19 mouse cellular contexts compared by ENCODE assay signal in the genomic region with DNA sequence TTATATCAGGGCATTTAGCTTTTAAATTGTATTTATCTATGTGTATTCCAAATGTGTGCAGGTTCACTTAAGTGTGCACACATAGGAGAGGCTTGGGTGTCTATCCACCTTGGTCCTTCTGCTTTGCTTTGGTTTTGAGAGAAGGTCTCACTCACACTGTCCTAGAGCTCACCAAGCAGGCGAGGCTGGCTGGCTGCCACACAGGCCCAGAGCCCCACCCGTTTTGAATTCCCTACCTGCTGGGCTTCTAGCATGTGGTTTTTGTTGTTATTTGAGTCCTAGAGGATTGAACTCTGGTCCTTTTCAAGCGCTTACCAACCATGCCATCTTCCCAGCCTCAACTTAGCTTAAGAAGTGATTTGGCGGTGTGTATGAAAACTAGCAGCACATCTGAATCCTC. TPM values are rescaled to one million over a fixed set of nuclear protein-coding genes. Genes with fewer than 3 reads are reported as not detected.
DNase-seq lines count a peak whose midpoint lies in the region; TF ChIP-seq lines count a peak whose summit lies in the region.
"Had no signal": no experiment of that assay in that cellular context is flagged by ENCODE, and none has a peak within 500 bp of the region (broad histone marks: within the 10 kb centered on the region; RNA-seq: fewer than 3 reads in every experiment).

No protein-coding gene starts in this region.

- no peak for TF ChIP-seq POLR2A in kidney, adult 2 months (IDR thresholded peaks at IDR 0.05; ENCODE audit: low read depth, low read length)

- no peaks in the 10 kb centered on the region for H3K36me3 ChIP-seq in kidney, adult 2 months (ENCODE audit: control insufficient read depth, insufficient read depth, low read length)

- no peak overlapping the region for H3K27ac ChIP-seq in kidney, adult 2 months (ENCODE audit: insufficient read depth, low read depth, low read length)
- H3K27ac ChIP-seq: embryonic facial prominence, embryonic 15.5 days; forebrain, embryonic 10.5 days; gastrocnemius, adult 2 months; hindbrain, embryonic 13.5 days; limb, embryonic 13.5 days; liver, embryonic 14.5 days had no signal

- TF ChIP-seq CTCF in kidney, adult 2 months (conservative IDR thresholded peaks at IDR 0.05; ENCODE audit: insufficient read depth, insufficient read length, low read depth, low read length) = no peak

- no peaks in the 10 kb centered on the region for H3K27me3 ChIP-seq in kidney, adult 2 months (replicated peaks; ENCODE audit: control insufficient read depth, insufficient read depth, low read length)
- H3K27me3 ChIP-seq: embryonic facial prominence, embryonic 15.5 days; hindbrain, embryonic 13.5 days; limb, embryonic 13.5 days had no signal

- peak; percentile 36 to 53 for DNase-seq in heart, adult 18-20 months
- DNase-seq in heart, postnatal 25 days (ENCODE audit: low spot score) = no peak
- DNase-seq in kidney, adult 2 months = peak; percentile 66
- no peak for DNase-seq in kidney, adult 18-20 months
- DNase-seq in cerebellum, postnatal 14 days = peak; percentile 56 to 61
- peak; percentile 59 to 63 for DNase-seq in kidney, postnatal 25 days
- no peak for DNase-seq in layer of hippocampus, adult 18-20 months (ENCODE audit: low spot score in 2 of 2)
- DNase-seq: adrenal gland, adult 8-10 months; B cell, adult 2 months; embryo, embryonic 11 days; gastrocnemius, adult 2 months had no signal

- no peaks in the 10 kb centered on the region for H3K4me1 ChIP-seq in kidney, adult 2 months (ENCODE audit: control insufficient read depth, insufficient read depth, low read length)
- H3K4me1 ChIP-seq: forebrain, embryonic 10.5 days; hindbrain, embryonic 13.5 days had no signal

- no peak overlapping the region for H3K4me3 ChIP-seq in kidney, adult 2 months (ENCODE audit: insufficient read depth, low read depth, low read length)
- H3K4me3 ChIP-seq: embryonic facial prominence, embryonic 15.5 days; forebrain, embryonic 10.5 days; gastrocnemius, adult 2 months; hindbrain, embryonic 13.5 days; limb, embryonic 13.5 days had no signal

- intact Hi-C loops in heart, postnatal 25 days (cut with DNase I) = no loop called here

- WGBS in kidney, adult 2 months = 54% methylated on average over 4 of the region's 4 CpGs

RNA-seq across cellular contexts. Expression of gene Slc22a1, which starts 8.8 kb away (rescaled TPM):
- 10 to 100 TPM; 12.1 to 17.8 TPM for total RNA-seq in heart, adult 18-20 months (2021)
- total RNA-seq in heart, postnatal 25 days (2021) = 10 to 100 TPM; 11.3 to 12.8 TPM
- polyA plus RNA-seq in kidney, adult 2 months (2012; rRNA removed) = 468 and 516 TPM in 2 replicates
- not detected for total RNA-seq in layer of hippocampus, adult 18-20 months (2021)
- total RNA-seq: granulocyte monocyte progenitor cell, adult 5-6 weeks; megakaryocyte-erythroid progenitor cell, adult 5-6 weeks; midbrain, postnatal 0 days had no signal
- polyA plus RNA-seq: forebrain, embryonic 10.5 days; hindbrain, embryonic 13.5 days; midbrain, postnatal 0 days had no signal

Comparison
In these comparisons a context has a peak if more than half of its experiments do, and no peak if none do; other contexts are left out.
1. DNase-seq: peak in heart, adult 18-20 months (2 of 2), kidney, adult 2 months (single experiment), cerebellum, postnatal 14 days (2 of 2) and kidney, postnatal 25 days (2 of 2); none in heart, postnatal 25 days (single experiment), kidney, adult 18-20 months (single experiment) and layer of hippocampus, adult 18-20 months (0 of 2).
2. RNA of gene Slc22a1, which starts 8.8 kb away (total RNA-seq): 12.1 to 17.8 TPM in heart, adult 18-20 months and 11.3 to 12.8 TPM in heart, postnatal 25 days; not detected in layer of hippocampus, adult 18-20 months; every median in the first group is over 4 times any median in the second.